Mouse (Mus musculus): Measurements from ENCODE around the gene Fbxl8. TPM values are rescaled to one million over a fixed set of nuclear protein-coding genes. Genes with fewer than 3 reads are reported as not detected.
A peak's percentile ranks its signal among the peaks of the same experiment; 100 is the strongest.

Gene Fbxl8
- total and polyA plus RNA-seq, 2 experiments from 2014 or later, result 3.6 to 6.4 TPM

GRCm38 (mm10) chr8:105308428-105308827 is 44.0 kb downstream of the Fbxl8 start:
- Histone ChIP-seq H3K9me3 (replicated peaks; ENCODE audit: control insufficient read depth, low read length) (no peaks in the 10 kb centered on the region), H3K36me3 (replicated peaks; ENCODE audit: control insufficient read depth, insufficient read depth, low read length) (peaks cover 27% of the 10 kb centered on the region)
- WGBS, result 92% methylated on average over 10 of the region's 10 CpGs

DNA sequence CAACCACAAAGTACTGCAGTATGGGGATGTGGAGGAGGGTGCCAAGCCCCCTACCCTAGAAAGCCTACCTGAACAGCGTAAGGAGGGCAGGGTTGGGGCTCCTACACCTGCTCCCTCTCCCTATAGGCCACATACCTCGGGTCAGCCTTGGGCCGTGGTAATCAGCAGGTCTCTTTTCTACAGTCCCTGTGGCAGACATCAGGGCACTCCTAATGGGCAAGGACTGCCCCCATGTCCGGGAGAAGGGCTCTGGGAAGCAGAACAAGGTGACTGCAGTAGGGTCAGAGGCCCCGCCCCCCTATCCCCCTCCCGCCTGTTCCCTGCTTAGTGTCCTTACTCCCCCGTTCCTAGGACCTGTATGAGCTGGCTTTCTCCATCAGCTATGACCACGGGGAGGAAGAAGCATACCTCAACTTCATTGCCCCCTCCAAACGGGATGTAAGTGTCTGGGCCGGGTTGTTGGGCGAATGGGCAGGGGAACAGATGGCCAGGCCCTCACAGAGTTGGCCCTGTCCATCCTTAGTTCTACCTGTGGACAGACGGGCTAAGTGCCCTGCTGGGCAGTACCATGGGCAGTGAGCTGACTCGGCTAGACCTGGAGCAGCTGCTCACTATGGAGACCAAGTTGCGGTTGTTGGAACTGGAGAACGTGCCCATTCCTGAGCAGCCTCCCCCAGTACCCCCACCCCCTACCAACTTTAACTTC is 44.8 kb downstream of the Fbxl8 start:
- ATAC-seq (ENCODE audit: insufficient read depth, low read depth) (no peak), DNase-seq (ENCODE audit: low spot score) (no peak)
- H3K9ac ChIP-seq (replicated peaks; ENCODE audit: low read depth, low read length), result no peak overlapping the region
- H3K9me3 ChIP-seq (replicated peaks; ENCODE audit: control insufficient read depth, low read length), result no peaks in the 10 kb centered on the region
- H3K4me2 ChIP-seq (ENCODE audit: low read depth, low read length), result no peak overlapping the region
- H3K4me1 ChIP-seq (ENCODE audit: control insufficient read depth, insufficient read depth), result peaks cover 32% of the 10 kb centered on the region
- no peak overlapping the region for H3K4me3 ChIP-seq (ENCODE audit: low read depth, low read length)
- WGBS, result 77% methylated on average over 15 of the region's 15 CpGs
- peaks cover 34% of the 10 kb centered on the region for H3K36me3 ChIP-seq (replicated peaks; ENCODE audit: control insufficient read depth, insufficient read depth, low read length)
- no peaks in the 10 kb centered on the region for H3K27me3 ChIP-seq (ENCODE audit: control insufficient read depth, insufficient read depth, low read length)
- H3K27ac ChIP-seq (ENCODE audit: low read depth), result no peak overlapping the region
- no peak for TF ChIP-seq EP300 (IDR thresholded peaks at IDR 0.05; ENCODE audit: low read depth)
- TF ChIP-seq CTCF (IDR thresholded peaks at IDR 0.05; ENCODE audit: low read depth), result no peak

More at GRCm38 (mm10) chr8:105308428-105308827, 44.0 kb downstream of the Fbxl8 start:
- ATAC-seq (ENCODE audit: insufficient read depth, low read depth) (no peak), DNase-seq (ENCODE audit: low spot score) (no peak)
- H3K27ac ChIP-seq (ENCODE audit: low read depth), result no peak overlapping the region
- no peak overlapping the region for H3K9ac ChIP-seq (replicated peaks; ENCODE audit: low read depth, low read length)
- H3K4me3 ChIP-seq (ENCODE audit: low read depth, low read length), result no peak overlapping the region
- no peaks in the 10 kb centered on the region for H3K27me3 ChIP-seq (ENCODE audit: control insufficient read depth, insufficient read depth, low read length)
- TF ChIP-seq EP300 (IDR thresholded peaks at IDR 0.05; ENCODE audit: low read depth), result no peak
- no peak for TF ChIP-seq CTCF (IDR thresholded peaks at IDR 0.05; ENCODE audit: low read depth)
- H3K4me2 ChIP-seq (ENCODE audit: low read depth, low read length), result no peak overlapping the region
- peaks cover 28% of the 10 kb centered on the region for H3K4me1 ChIP-seq (ENCODE audit: control insufficient read depth, insufficient read depth)

DNA sequence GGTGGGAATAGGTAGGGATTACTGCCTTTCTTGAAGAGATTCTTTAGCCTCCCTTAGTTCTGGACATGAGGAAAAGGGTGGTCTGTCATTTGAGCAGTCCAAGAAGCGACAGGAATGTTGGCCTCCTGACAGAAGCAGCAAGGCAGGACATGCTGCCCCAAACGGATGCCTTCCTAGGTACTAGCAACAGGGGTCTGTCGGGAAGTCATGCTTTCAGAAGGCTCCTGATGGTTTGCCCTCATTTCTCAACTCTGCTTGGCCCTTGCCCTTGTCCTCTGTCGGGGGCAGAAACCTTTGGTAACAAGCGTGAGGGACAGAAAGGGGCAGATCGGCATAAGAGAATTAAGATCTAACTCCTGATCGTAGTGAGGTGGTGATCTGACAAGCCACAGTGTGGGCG is 45.7 kb downstream of the Fbxl8 start:
- ATAC-seq (ENCODE audit: insufficient read depth, low read depth) (no peak), DNase-seq (ENCODE audit: low spot score) (no peak)
- 77% methylated on average over 8 of the region's 8 CpGs for WGBS
- Histone ChIP-seq H3K27ac (ENCODE audit: low read depth) (no peak overlapping the region), H3K36me3 (replicated peaks; ENCODE audit: control insufficient read depth, insufficient read depth, low read length) (peaks cover 41% of the 10 kb centered on the region), H3K4me2 (ENCODE audit: low read depth, low read length) (no peak overlapping the region), H3K4me1 (ENCODE audit: control insufficient read depth, insufficient read depth) (peaks cover 24% of the 10 kb centered on the region), H3K4me3 (ENCODE audit: low read depth, low read length) (no peak overlapping the region), H3K9me3 (replicated peaks; ENCODE audit: control insufficient read depth, low read length) (no peaks in the 10 kb centered on the region), H3K27me3 (ENCODE audit: control insufficient read depth, insufficient read depth, low read length) (no peaks in the 10 kb centered on the region), H3K9ac (replicated peaks; ENCODE audit: low read depth, low read length) (no peak overlapping the region)
- TF ChIP-seq EP300 (IDR thresholded peaks at IDR 0.05; ENCODE audit: low read depth), result no peak
- no peak for TF ChIP-seq CTCF (IDR thresholded peaks at IDR 0.05; ENCODE audit: low read depth)

DNA sequence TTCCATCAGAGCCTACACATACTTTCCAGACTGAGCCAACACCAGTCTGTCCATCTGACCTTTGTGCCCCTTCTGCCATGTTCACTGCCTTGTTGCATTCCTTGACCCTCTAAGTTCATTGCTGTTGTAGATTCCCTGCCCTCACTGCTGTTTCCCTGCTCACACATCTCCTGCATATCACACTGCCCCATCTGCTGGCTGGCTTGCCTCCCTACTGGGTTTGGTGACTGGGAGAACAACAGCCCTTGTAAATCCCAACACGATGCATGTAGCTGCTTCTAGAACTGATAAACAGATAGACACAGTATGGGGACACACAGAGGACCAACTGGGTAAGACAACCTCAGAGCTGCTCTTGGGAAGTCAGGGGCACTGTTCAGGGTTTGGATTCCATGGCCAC is 47.3 kb downstream of the Fbxl8 start:
- H3K27me3 ChIP-seq (ENCODE audit: control insufficient read depth, insufficient read depth, low read length), result no peaks in the 10 kb centered on the region
- no peak overlapping the region for H3K4me2 ChIP-seq (ENCODE audit: low read depth, low read length)
- DNase-seq (ENCODE audit: low spot score), result no peak
- H3K36me3 ChIP-seq (replicated peaks; ENCODE audit: control insufficient read depth, insufficient read depth, low read length), result peaks cover 49% of the 10 kb centered on the region
- no peak overlapping the region for H3K9ac ChIP-seq (replicated peaks; ENCODE audit: low read depth, low read length)
- H3K4me1 ChIP-seq (ENCODE audit: control insufficient read depth, insufficient read depth), result peaks cover 21% of the 10 kb centered on the region
- ATAC-seq (ENCODE audit: insufficient read depth, low read depth), result no peak
- TF ChIP-seq CTCF (IDR thresholded peaks at IDR 0.05; ENCODE audit: low read depth), result no peak
- no peak for TF ChIP-seq EP300 (IDR thresholded peaks at IDR 0.05; ENCODE audit: low read depth)
- no peak overlapping the region for H3K27ac ChIP-seq (ENCODE audit: low read depth)
- H3K4me3 ChIP-seq (ENCODE audit: low read depth, low read length), result no peak overlapping the region
- no peaks in the 10 kb centered on the region for H3K9me3 ChIP-seq (replicated peaks; ENCODE audit: control insufficient read depth, low read length)
- WGBS, result 71% methylated on average over 1 of the region's 1 CpGs

- TF ChIP-seq CTCF (IDR thresholded peaks at IDR 0.05; ENCODE audit: low read depth) (no peak), EP300 (IDR thresholded peaks at IDR 0.05; ENCODE audit: low read depth) (no peak)
- DNase-seq (ENCODE audit: low spot score) (no peak), ATAC-seq (ENCODE audit: insufficient read depth, low read depth) (peak; percentile 24)
- 55% methylated on average over 8 of the region's 8 CpGs for WGBS
- H3K27ac ChIP-seq (ENCODE audit: low read depth), result no peak overlapping the region
- no peaks in the 10 kb centered on the region for H3K27me3 ChIP-seq (ENCODE audit: control insufficient read depth, insufficient read depth, low read length)
- peaks cover 45% of the 10 kb centered on the region for H3K36me3 ChIP-seq (replicated peaks; ENCODE audit: control insufficient read depth, insufficient read depth, low read length)
- peaks cover 24% of the 10 kb centered on the region for H3K4me1 ChIP-seq (ENCODE audit: control insufficient read depth, insufficient read depth)
- no peak overlapping the region for H3K4me2 ChIP-seq (ENCODE audit: low read depth, low read length)
- no peak overlapping the region for H3K4me3 ChIP-seq (ENCODE audit: low read depth, low read length)
- no peak overlapping the region for H3K9ac ChIP-seq (replicated peaks; ENCODE audit: low read depth, low read length)
- no peaks in the 10 kb centered on the region for H3K9me3 ChIP-seq (replicated peaks; ENCODE audit: control insufficient read depth, low read length)
These were observed 48.5 kb downstream of the Fbxl8 start for GRCm38 (mm10) chr8:105312891-105313481.
